Mouse (Mus musculus) myocyte (in vitro differentiated cells): ENCODE measurements around the gene Zfp36l1.

Experiments used
- CEBPB ChIP-seq: IDR thresholded peaks from 2 replicates; pipeline ENCODE4 v1.6.1; 2011; ENCODE audit warnings: mild to moderate bottlenecking, moderate library complexity; ENCODE audit not compliant: poor library complexity, insufficient read depth, severe bottlenecking
- MAX ChIP-seq: IDR thresholded peaks from one replicate; pipeline ENCODE4 v1.6.1; 2011; ENCODE audit warnings: low read depth, mild to moderate bottlenecking, control low read depth
- POLR2A ChIP-seq: IDR thresholded peaks from one replicate; pipeline ENCODE4 v1.6.1; 2011; ENCODE audit warnings: low read depth, mild to moderate bottlenecking, control low read depth, moderate library complexity; ENCODE audit not compliant: insufficient read length
- POLR2AphosphoS2 ChIP-seq: IDR thresholded peaks from one replicate; pipeline ENCODE4 v1.6.1; 2011; ENCODE audit warnings: low read depth, control low read depth; ENCODE audit not compliant: insufficient read length
- SRF ChIP-seq: IDR thresholded peaks from one replicate; pipeline ENCODE4 v1.6.1; 2011; ENCODE audit warnings: low read depth; ENCODE audit not compliant: control insufficient read depth, insufficient read length

GRCm38 (mm10) chr12:80137246-80137645 is 24.4 kb upstream of the Zfp36l1 start:
- TF ChIP-seq MAX = no peak
- no peak for TF ChIP-seq CEBPB
- no peak for TF ChIP-seq SRF
- TF ChIP-seq POLR2A = no peak
- no peak for TF ChIP-seq POLR2AphosphoS2
